Mouse (Mus musculus): ENCODE measurements around the gene Sdr42e1. TPM values are rescaled to one million over a fixed set of nuclear protein-coding genes. Genes with fewer than 3 reads are reported as not detected.

Gene Sdr42e1
- 2.1 and 3.0 TPM in 2 replicates for polyA plus RNA-seq (2015; fragmentation: Nextera tagmentation; extraction: Ambion mirVana)

- Histone ChIP-seq H3K9me3 (replicated peaks) (no peaks in the 10 kb centered on the region), H3K4me1 (peaks cover 15% of the 10 kb centered on the region), H3K4me3 (replicated peaks) (peak within 1 kb of the TSS; percentile 54), H3K27ac (replicated peaks) (no peak within 1 kb of the TSS), H3K27me3 (replicated peaks) (no peaks in the 10 kb centered on the region), H3K9ac (replicated peaks) (peak within 1 kb of the TSS; percentile 42), H3K36me3 (no peaks in the 10 kb centered on the region), H3K4me2 (peak within 1 kb of the TSS; percentile 88)
- 12% methylated on average over 17 of the region's 17 CpGs for WGBS
- ATAC-seq (ENCODE audit: low FRiP score): no peak
These were observed at the start of gene Sdr42e1 for GRCm38 (mm10) chr8:117673430-117673830. Sdr42e1 (minus strand) TSS chr8:117673689.

GRCm38 (mm10) chr8:117718152-117718860, 44.8 kb upstream of the Sdr42e1 start:
- H3K9me3 ChIP-seq (replicated peaks): no peaks in the 10 kb centered on the region; the same call in 1 of the 2 replicates
- H3K36me3 ChIP-seq: no peaks in the 10 kb centered on the region
- H3K4me1 ChIP-seq: no peaks in the 10 kb centered on the region
- H3K27me3 ChIP-seq (replicated peaks): no peaks in the 10 kb centered on the region
- WGBS: 88% methylated on average over 14 of the region's 14 CpGs
- no peak overlapping the region for H3K4me2 ChIP-seq
- no peak for ATAC-seq (ENCODE audit: low FRiP score)
- no peak overlapping the region for H3K4me3 ChIP-seq (replicated peaks)
- no peak overlapping the region for H3K27ac ChIP-seq (replicated peaks)
- no peak overlapping the region for H3K9ac ChIP-seq (replicated peaks)

GRCm38 (mm10) chr8:117715896-117716295, 42.4 kb upstream of the Sdr42e1 start:
- WGBS: 77% methylated on average over 5 of the region's 5 CpGs
- H3K9ac ChIP-seq (replicated peaks): no peak overlapping the region
- ATAC-seq (ENCODE audit: low FRiP score): no peak
- H3K9me3 ChIP-seq (replicated peaks): no peaks in the 10 kb centered on the region; the same call in 1 of the 2 replicates
- H3K4me1 ChIP-seq: no peaks in the 10 kb centered on the region
- H3K27me3 ChIP-seq (replicated peaks): no peaks in the 10 kb centered on the region
- no peak overlapping the region for H3K4me2 ChIP-seq
- H3K27ac ChIP-seq (replicated peaks): no peak overlapping the region
- no peak overlapping the region for H3K4me3 ChIP-seq (replicated peaks)
- H3K36me3 ChIP-seq: no peaks in the 10 kb centered on the region

- no peaks in the 10 kb centered on the region for H3K27me3 ChIP-seq (replicated peaks)
- H3K27ac ChIP-seq (replicated peaks): no peak overlapping the region
- H3K9ac ChIP-seq (replicated peaks): no peak overlapping the region
- 90% methylated on average over 5 of the region's 5 CpGs for whole genome bisulfite sequencing
- H3K4me3 ChIP-seq (replicated peaks): no peak overlapping the region
- H3K4me2 ChIP-seq: no peak overlapping the region
- no peaks in the 10 kb centered on the region for H3K36me3 ChIP-seq
- no peaks in the 10 kb centered on the region for H3K4me1 ChIP-seq
- H3K9me3 ChIP-seq (replicated peaks): no peaks in the 10 kb centered on the region; the same call in 1 of the 2 replicates
- ATAC-seq (ENCODE audit: low FRiP score): no peak
These were observed 41.1 kb upstream of the Sdr42e1 start for GRCm38 (mm10) chr8:117714604-117715003.

DNA sequence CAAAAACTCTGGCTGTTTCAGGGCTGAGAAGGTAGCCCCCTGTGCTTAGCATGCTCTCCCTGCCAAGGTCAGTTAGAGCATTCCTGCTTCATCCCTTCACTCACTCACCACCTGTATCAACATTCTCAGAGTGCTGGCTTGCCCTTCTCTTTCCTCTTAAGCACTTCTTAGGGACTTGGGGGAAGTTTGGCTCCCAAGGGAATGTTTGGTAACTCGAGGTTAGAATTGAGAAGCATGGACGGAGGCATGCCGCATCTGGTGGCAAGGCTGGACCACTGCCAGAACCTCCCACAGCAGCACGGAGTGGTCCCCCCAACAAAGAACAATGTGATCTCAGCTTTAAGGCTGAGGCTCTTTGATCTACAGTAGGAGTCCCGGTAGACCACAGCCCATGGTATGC, 38.7 kb upstream of the Sdr42e1 start:
- Histone ChIP-seq H3K27ac (replicated peaks) (no peak overlapping the region), H3K9me3 (replicated peaks) (no peaks in the 10 kb centered on the region), H3K9ac (replicated peaks) (no peak overlapping the region), H3K4me3 (replicated peaks) (no peak overlapping the region), H3K27me3 (replicated peaks) (no peaks in the 10 kb centered on the region), H3K4me2 (no peak overlapping the region), H3K4me1 (no peaks in the 10 kb centered on the region), H3K36me3 (no peaks in the 10 kb centered on the region)
- ATAC-seq (ENCODE audit: low FRiP score): no peak
- WGBS: 45% methylated on average over 5 of the region's 5 CpGs

- Histone ChIP-seq H3K9me3 (replicated peaks) (no peaks in the 10 kb centered on the region), H3K9ac (replicated peaks) (no peak overlapping the region)
- WGBS: 93% methylated on average over 4 of the region's 4 CpGs
These were observed 32.7 kb upstream of the Sdr42e1 start for GRCm38 (mm10) chr8:117706141-117706540.

GRCm38 (mm10) chr8:117702701-117703100, 29.2 kb upstream of the Sdr42e1 start:
- WGBS: 45% methylated on average over 10 of the region's 10 CpGs
- H3K9ac ChIP-seq (replicated peaks): no peak overlapping the region
- peaks cover 13% of the 10 kb centered on the region for H3K4me1 ChIP-seq
- H3K9me3 ChIP-seq (replicated peaks): no peaks in the 10 kb centered on the region
- H3K27me3 ChIP-seq (replicated peaks): no peaks in the 10 kb centered on the region
- H3K27ac ChIP-seq (replicated peaks): no peak overlapping the region
- no peak overlapping the region for H3K4me3 ChIP-seq (replicated peaks)
- no peaks in the 10 kb centered on the region for H3K36me3 ChIP-seq
- H3K4me2 ChIP-seq: no peak overlapping the region
- ATAC-seq (ENCODE audit: low FRiP score): no peak

More at GRCm38 (mm10) chr8:117706141-117706540, 32.7 kb upstream of the Sdr42e1 start:
- no peak overlapping the region for H3K4me2 ChIP-seq
- ATAC-seq (ENCODE audit: low FRiP score): no peak
- H3K27ac ChIP-seq (replicated peaks): no peak overlapping the region
- H3K27me3 ChIP-seq (replicated peaks): no peaks in the 10 kb centered on the region
- H3K36me3 ChIP-seq: no peaks in the 10 kb centered on the region
- peaks cover 13% of the 10 kb centered on the region for H3K4me1 ChIP-seq
- no peak overlapping the region for H3K4me3 ChIP-seq (replicated peaks)

GRCm38 (mm10) chr8:117701859-117702258, 28.4 kb upstream of the Sdr42e1 start, which contains the start of gene Hsd17b2:
Hsd17b2 (plus strand) TSS chr8:117701904.
- no peak within 1 kb of the TSS for H3K9ac ChIP-seq (replicated peaks)
- H3K4me3 ChIP-seq (replicated peaks): no peak within 1 kb of the TSS
- no peaks in the 10 kb centered on the region for H3K36me3 ChIP-seq
- no peak within 1 kb of the TSS for H3K27ac ChIP-seq (replicated peaks)
- H3K9me3 ChIP-seq (replicated peaks): no peaks in the 10 kb centered on the region
- peaks cover 13% of the 10 kb centered on the region for H3K4me1 ChIP-seq
- WGBS: 47% methylated on average over 13 of the region's 13 CpGs
- no peak within 1 kb of the TSS for H3K4me2 ChIP-seq
- ATAC-seq (ENCODE audit: low FRiP score): no peak
- H3K27me3 ChIP-seq (replicated peaks): no peaks in the 10 kb centered on the region

DNA sequence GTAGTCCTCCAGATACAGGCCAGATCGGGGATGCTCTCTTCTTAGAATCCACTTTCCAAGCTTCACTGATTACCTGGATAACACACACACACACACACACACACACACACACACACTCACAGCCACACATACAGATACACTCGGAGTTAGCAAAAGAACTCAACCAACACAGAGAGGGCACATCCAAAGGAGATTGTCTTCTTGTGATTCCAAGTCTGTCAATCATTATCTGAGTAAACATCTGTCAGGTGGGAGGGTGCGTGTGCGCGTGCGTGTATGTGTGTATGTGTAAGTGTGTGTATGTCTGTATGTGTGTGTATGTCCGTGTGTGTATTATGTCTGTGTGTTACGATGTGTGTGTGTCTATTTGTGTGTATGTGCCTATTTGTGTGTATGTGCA, 27.8 kb upstream of the Sdr42e1 start:
- WGBS: 91% methylated on average over 8 of the region's 8 CpGs
- Histone ChIP-seq H3K4me3 (replicated peaks) (no peak overlapping the region), H3K9ac (replicated peaks) (no peak overlapping the region), H3K4me1 (peaks cover 13% of the 10 kb centered on the region), H3K27ac (replicated peaks) (no peak overlapping the region), H3K36me3 (no peaks in the 10 kb centered on the region), H3K27me3 (replicated peaks) (no peaks in the 10 kb centered on the region), H3K9me3 (replicated peaks) (no peaks in the 10 kb centered on the region), H3K4me2 (no peak overlapping the region)
- no peak for ATAC-seq (ENCODE audit: low FRiP score)

DNA sequence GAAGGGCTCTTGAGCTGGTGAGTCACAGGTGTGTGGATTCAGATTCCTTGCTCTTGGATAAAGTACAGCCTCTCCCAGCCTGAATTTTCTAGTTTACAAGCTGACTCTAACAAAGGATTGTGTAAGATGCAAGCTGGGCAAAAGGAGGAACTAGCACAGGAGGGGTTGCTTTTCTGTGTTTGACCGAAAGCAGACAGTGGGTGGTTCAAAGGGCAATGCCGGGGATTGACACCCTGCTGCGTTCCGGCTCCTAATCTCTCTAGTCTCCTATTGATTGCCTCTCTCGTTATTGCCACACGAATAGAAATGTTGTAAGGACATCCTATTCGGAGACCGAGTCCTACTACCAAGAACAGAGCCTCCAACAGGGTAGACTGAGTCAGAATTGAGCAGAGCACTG, 27.2 kb upstream of the Sdr42e1 start:
- Histone ChIP-seq H3K36me3 (no peaks in the 10 kb centered on the region), H3K4me3 (replicated peaks) (no peak overlapping the region), H3K9me3 (replicated peaks) (0 out of 2 replicates have a peak, but pooled peaks cover under 1% of the 10 kb centered on the region), H3K27ac (replicated peaks) (no peak overlapping the region), H3K4me1 (peaks cover 13% of the 10 kb centered on the region), H3K27me3 (replicated peaks) (no peaks in the 10 kb centered on the region), H3K9ac (replicated peaks) (no peak overlapping the region), H3K4me2 (no peak overlapping the region)
- 54% methylated on average over 8 of the region's 8 CpGs for WGBS
- no peak for ATAC-seq (ENCODE audit: low FRiP score)

DNA sequence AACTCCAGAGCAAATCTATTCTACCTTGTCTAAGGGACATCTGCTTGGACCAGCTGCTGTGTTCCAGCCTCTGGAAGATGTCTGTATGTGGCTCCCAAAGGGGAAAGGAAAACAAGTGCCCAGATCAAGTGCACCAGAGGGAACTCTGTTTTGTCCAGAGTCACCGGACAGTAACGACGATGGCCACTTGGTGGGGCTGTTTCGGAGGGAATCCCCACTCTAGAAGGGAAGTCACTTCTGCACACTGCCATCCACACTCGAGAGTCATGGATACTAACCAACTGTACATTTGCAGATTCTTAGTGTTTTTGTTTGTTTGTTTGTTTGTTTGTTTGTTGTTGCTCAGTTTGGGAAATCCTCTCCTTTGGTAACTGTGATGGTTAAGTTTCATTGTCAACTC, 23.8 kb upstream of the Sdr42e1 start:
- ATAC-seq (ENCODE audit: low FRiP score): no peak
- no peak overlapping the region for H3K4me3 ChIP-seq (replicated peaks)
- WGBS: 39% methylated on average over 5 of the region's 5 CpGs
- H3K4me2 ChIP-seq: no peak overlapping the region
- no peak overlapping the region for H3K9ac ChIP-seq (replicated peaks)
- 0 out of 2 replicates have a peak, but pooled peaks cover 5% of the 10 kb centered on the region for H3K9me3 ChIP-seq (replicated peaks)
- H3K27ac ChIP-seq (replicated peaks): no peak overlapping the region
- H3K4me1 ChIP-seq: peaks cover 6% of the 10 kb centered on the region
- H3K27me3 ChIP-seq (replicated peaks): no peaks in the 10 kb centered on the region
- no peaks in the 10 kb centered on the region for H3K36me3 ChIP-seq

DNA sequence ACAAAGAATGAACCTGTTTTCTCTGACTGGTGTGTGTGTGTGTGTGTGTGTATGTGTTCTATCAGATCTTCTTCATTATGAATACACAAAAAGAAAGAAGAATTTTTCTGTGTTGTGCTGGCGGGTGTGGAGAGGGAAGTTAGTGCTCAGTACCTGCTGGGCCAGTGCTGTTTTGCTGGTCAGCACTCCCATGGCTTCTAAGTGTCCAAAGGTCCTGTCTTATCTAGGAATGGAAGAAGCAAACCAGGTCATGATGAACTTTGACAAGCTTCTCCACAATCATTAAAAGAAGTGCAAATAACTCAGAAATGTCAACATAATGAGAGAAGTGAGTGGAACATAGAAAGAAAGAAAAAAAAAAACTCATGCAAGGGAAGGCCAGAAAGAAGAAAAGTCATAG, 22.1 kb upstream of the Sdr42e1 start:
- Histone ChIP-seq H3K4me1 (no peaks in the 10 kb centered on the region), H3K27ac (replicated peaks) (no peak overlapping the region), H3K9ac (replicated peaks) (no peak overlapping the region), H3K4me2 (no peak overlapping the region), H3K9me3 (replicated peaks) (0 out of 2 replicates have a peak, but pooled peaks cover 5% of the 10 kb centered on the region), H3K4me3 (replicated peaks) (no peak overlapping the region), H3K27me3 (replicated peaks) (no peaks in the 10 kb centered on the region), H3K36me3 (no peaks in the 10 kb centered on the region)
- ATAC-seq (ENCODE audit: low FRiP score): no peak
- WGBS: 93% methylated on average over 1 of the region's 1 CpGs

Data from neural tube, embryonic 15.5 days (tissue).